Mouse (Mus musculus) C2C12 (cell line): Measurements from ENCODE around the gene Rbms2. TPM values are rescaled to one million over a fixed set of nuclear protein-coding genes. Genes with fewer than 3 reads are reported as not detected.

Experiments used
- H3K27me3 ChIP-seq: one replicate; pipeline ENCODE4 v1.6.1; 2011; ENCODE audit not compliant: control insufficient read depth, insufficient read depth, insufficient read length
- H3K36me3 ChIP-seq: one replicate; pipeline ENCODE4 v1.6.1; 2011; ENCODE audit not compliant: control insufficient read depth, insufficient read depth
- H3K4me3 ChIP-seq: one replicate; pipeline ENCODE4 v1.5.1; 2011; ENCODE audit warnings: mild to moderate bottlenecking, control low read depth; ENCODE audit not compliant: poor library complexity, insufficient read depth, severe bottlenecking
- H3K79me2 ChIP-seq: one replicate; pipeline ENCODE4 v1.6.1; 2011; ENCODE audit not compliant: control insufficient read depth, insufficient read depth
- H3K79me3 ChIP-seq: one replicate; pipeline ENCODE4 v1.6.1; 2011; ENCODE audit warnings: low read depth, control low read depth
- H3ac ChIP-seq: one replicate; pipeline ENCODE3; 2011; ENCODE audit warnings: low read depth; ENCODE audit not compliant: control insufficient read depth, insufficient read length
- CEBPB ChIP-seq: IDR thresholded peaks from one replicate; pipeline ENCODE4 v1.6.1; 2011; ENCODE audit warnings: low read depth, mild to moderate bottlenecking, control low read depth, moderate library complexity
- CTCF ChIP-seq: IDR thresholded peaks from one replicate; pipeline ENCODE4 v1.5.1; 2011; ENCODE audit not compliant: control insufficient read depth, insufficient read depth, insufficient read length
- FOSL1 ChIP-seq: IDR thresholded peaks from one replicate; pipeline ENCODE4 v1.8.0; 2011; ENCODE audit warnings: mild to moderate bottlenecking, low read length; ENCODE audit not compliant: poor library complexity, insufficient read depth, severe bottlenecking
- MAX ChIP-seq: IDR thresholded peaks from one replicate; pipeline ENCODE4 v1.6.1; 2011; ENCODE audit warnings: mild to moderate bottlenecking, control low read depth
- MYOD1 ChIP-seq: IDR thresholded peaks from one replicate; pipeline ENCODE4 v1.6.1; 2011; ENCODE audit warnings: low read depth; ENCODE audit not compliant: control insufficient read depth, insufficient read length
- MYOG ChIP-seq: IDR thresholded peaks from one replicate; pipeline ENCODE4 v1.6.1; 2011; ENCODE audit not compliant: control insufficient read depth, insufficient read length; ENCODE audit errors: extremely low read depth
- USF1 ChIP-seq: IDR thresholded peaks from one replicate; pipeline ENCODE4 v1.6.1; 2011; ENCODE audit warnings: low read depth, mild to moderate bottlenecking, control low read depth, moderate library complexity
- polyA plus RNA-seq: library from polyadenylated mRNA; unstranded; fragments of >200 nt; fragmentation: generic; extraction: Trizol; gene quantifications from one replicate; pipeline ENCODE4 v1.2.1, GENCODE M21; 2012; ENCODE audit warnings: missing spikeins

Gene Rbms2
- polyA plus RNA-seq, 1 experiment, result 61.4 TPM

GRCm38 (mm10) chr10:128210954-128211353, 30.9 kb upstream of the Rbms2 start:
- H3K79me2 ChIP-seq, result peaks cover 26% of the 10 kb centered on the region

GRCm38 (mm10) chr10:128210131-128210530, 30.0 kb upstream of the Rbms2 start:
- TF ChIP-seq FOSL1 (no peak), CEBPB (no peak), MYOG (no peak), MAX (no peak), CTCF (no peak), MYOD1 (no peak), USF1 (no peak)
- peaks cover 13% of the 10 kb centered on the region for H3K79me3 ChIP-seq
- no peaks in the 10 kb centered on the region for H3K27me3 ChIP-seq
- H3K4me3 ChIP-seq, result no peak overlapping the region
- H3ac ChIP-seq, result no peak overlapping the region
- peaks cover 6% of the 10 kb centered on the region for H3K36me3 ChIP-seq
- H3K79me2 ChIP-seq, result peaks cover 26% of the 10 kb centered on the region

More at GRCm38 (mm10) chr10:128210954-128211353, 30.9 kb upstream of the Rbms2 start:
- TF ChIP-seq FOSL1 (no peak), CTCF (no peak), USF1 (no peak), MAX (no peak), CEBPB (peak; percentile 56)
- peak overlapping the region; percentile 67 for H3K4me3 ChIP-seq
- H3ac ChIP-seq, result peak overlapping the region; percentile 78
- H3K36me3 ChIP-seq, result peaks cover 6% of the 10 kb centered on the region
- H3K79me3 ChIP-seq, result peaks cover 13% of the 10 kb centered on the region
- H3K27me3 ChIP-seq, result no peaks in the 10 kb centered on the region

GRCm38 (mm10) chr10:128209311-128210009, 29.4 kb upstream of the Rbms2 start:
- Histone ChIP-seq H3K36me3 (peaks cover 6% of the 10 kb centered on the region), H3K79me2 (peaks cover 26% of the 10 kb centered on the region), H3K27me3 (no peaks in the 10 kb centered on the region), H3ac (no peak overlapping the region), H3K79me3 (peaks cover 13% of the 10 kb centered on the region), H3K4me3 (no peak overlapping the region)
- TF ChIP-seq CTCF, result no peak
- TF ChIP-seq CEBPB, result no peak
- no peak for TF ChIP-seq FOSL1
- no peak for TF ChIP-seq MAX
- no peak for TF ChIP-seq USF1
- TF ChIP-seq MYOD1, result no peak
- TF ChIP-seq MYOG, result no peak

GRCm38 (mm10) chr10:128208326-128208725, 28.2 kb upstream of the Rbms2 start:
- TF ChIP-seq MYOD1 (no peak), MAX (no peak), USF1 (no peak), CEBPB (no peak), MYOG (no peak), FOSL1 (no peak), CTCF (no peak)
- Histone ChIP-seq H3K36me3 (peaks cover 6% of the 10 kb centered on the region), H3ac (no peak overlapping the region), H3K79me2 (peaks cover 26% of the 10 kb centered on the region), H3K4me3 (no peak overlapping the region), H3K27me3 (no peaks in the 10 kb centered on the region), H3K79me3 (peaks cover 13% of the 10 kb centered on the region)

GRCm38 (mm10) chr10:128204941-128205340, 24.8 kb upstream of the Rbms2 start:
- Histone ChIP-seq H3ac (no peak overlapping the region), H3K36me3 (peaks cover 2% of the 10 kb centered on the region), H3K27me3 (no peaks in the 10 kb centered on the region), H3K79me2 (peaks cover 12% of the 10 kb centered on the region), H3K79me3 (no peaks in the 10 kb centered on the region), H3K4me3 (no peak overlapping the region)
- TF ChIP-seq MYOG (no peak), FOSL1 (no peak), MYOD1 (no peak), USF1 (no peak), CEBPB (no peak), MAX (no peak), CTCF (no peak)

- Histone ChIP-seq H3K4me3 (no peak overlapping the region), H3K79me3 (no peaks in the 10 kb centered on the region), H3ac (no peak overlapping the region), H3K36me3 (no peaks in the 10 kb centered on the region), H3K79me2 (no peaks in the 10 kb centered on the region), H3K27me3 (no peaks in the 10 kb centered on the region)
- TF ChIP-seq USF1, result no peak
- TF ChIP-seq MYOG, result no peak
- TF ChIP-seq CEBPB, result no peak
- TF ChIP-seq MYOD1, result no peak
- TF ChIP-seq CTCF, result no peak
- no peak for TF ChIP-seq MAX
- TF ChIP-seq FOSL1, result no peak
These were observed 21.8 kb upstream of the Rbms2 start for GRCm38 (mm10) chr10:128201856-128202255.
